Mouse (Mus musculus): ENCODE data around the gene Tmem266.

Tmem266 gene

GRCm38 (mm10) chr9:55450035-55450434 lies 123.3 kb downstream of the Tmem266 start:
- DNase-seq (ENCODE audit: low spot score): no peak

- DNase-seq (ENCODE audit: low spot score): no peak
Observed at GRCm38 (mm10) chr9:55451426-55451825, 124.7 kb downstream of the Tmem266 start.

GRCm38 (mm10) chr9:55452906-55453305 lies 126.2 kb downstream of the Tmem266 start:
- DNase-seq (ENCODE audit: low spot score): no peak

- DNase-seq (ENCODE audit: low spot score): no peak
Observed at GRCm38 (mm10) chr9:55453366-55453765, 126.7 kb downstream of the Tmem266 start.

- no peak for DNase-seq (ENCODE audit: low spot score)
Observed at GRCm38 (mm10) chr9:55468397-55468796, 141.7 kb downstream of the Tmem266 start.

GRCm38 (mm10) chr9:55476084-55476483 lies 149.4 kb downstream of the Tmem266 start:
- no peak for DNase-seq (ENCODE audit: low spot score)

GRCm38 (mm10) chr9:55478699-55479098 lies 152.0 kb downstream of the Tmem266 start:
- DNase-seq (ENCODE audit: low spot score): no peak

GRCm38 (mm10) chr9:55482116-55482515 lies 155.4 kb downstream of the Tmem266 start:
- no peak for DNase-seq (ENCODE audit: low spot score)
